Mouse (Mus musculus) intestine, postnatal 0 days (tissue): ENCODE data around the gene Srpk2. TPM values are rescaled to one million over a fixed set of nuclear protein-coding genes. Genes with fewer than 3 reads are reported as not detected.
A peak's percentile ranks its signal among the peaks of the same experiment; 100 is the strongest.

ENCODE experiments used
- ATAC-seq: fragments of 200-750 bp; cut with Nextera tagmentation; 2 replicates; pipeline ENCODE4 v1.8.0; 2017; ENCODE audit warnings: mild to moderate bottlenecking, moderate TSS enrichment, moderate library complexity
- H3K27ac ChIP-seq: fragments of 300-500 bp; sonication (generic); 2 replicates; pipeline ENCODE4 v1.5.1; 2014; ENCODE audit warnings: mild to moderate bottlenecking, low read depth, low read length, moderate library complexity
- H3K27me3 ChIP-seq: fragments of 300-500 bp; sonication (generic); replicated peaks from 2 replicates; pipeline ENCODE4 v1.6.1; 2014; ENCODE audit warnings: low read length, mixed read lengths; ENCODE audit not compliant: control insufficient read depth, insufficient read depth
- H3K36me3 ChIP-seq: fragments of 300-500 bp; sonication (generic); 2 replicates; pipeline ENCODE4 v1.6.1; 2014; ENCODE audit warnings: mild to moderate bottlenecking, moderate library complexity; ENCODE audit not compliant: control insufficient read depth, insufficient read depth
- H3K4me1 ChIP-seq: fragments of 300-500 bp; sonication (generic); replicated peaks from 2 replicates; pipeline ENCODE4 v1.6.1; 2014; ENCODE audit warnings: antibody characterized with exemption, low read length, mixed read lengths; ENCODE audit not compliant: control insufficient read depth, insufficient read depth
- H3K4me2 ChIP-seq: fragments of 300-500 bp; sonication (generic); replicated peaks from 2 replicates; pipeline ENCODE4 v1.6.1; 2014; ENCODE audit warnings: low read depth, mild to moderate bottlenecking, moderate library complexity
- H3K4me3 ChIP-seq: fragments of 300-500 bp; sonication (generic); 2 replicates; pipeline ENCODE4 v1.5.1; 2014; ENCODE audit warnings: low read depth, low read length
- H3K9ac ChIP-seq: fragments of 300-500 bp; sonication (generic); 2 replicates; pipeline ENCODE4 v1.6.1; 2014; ENCODE audit warnings: mild to moderate bottlenecking, low read depth, low read length
- H3K9me3 ChIP-seq: fragments of 300-500 bp; sonication (generic); 2 replicates; pipeline ENCODE4 v1.6.1; 2016; ENCODE audit warnings: mixed run types; ENCODE audit not compliant: control insufficient read depth
- CTCF ChIP-seq: sonication (generic); IDR thresholded peaks from 2 replicates; pipeline ENCODE4 v1.5.1; 2016; ENCODE audit warnings: low read depth, mild to moderate bottlenecking, control low read depth, antibody characterized with exemption, moderate library complexity
- WGBS: fragments of 180-500 bp; shearing (Covaris S2); extraction: QIAGEN DNeasy Blood & Tissue Kit; methylation state at CpG from one replicate; pipeline ENCODE4 v1.1.7; 2014; 5-methylcytosine and 5-hydroxymethylcytosine counted together
- polyA plus RNA-seq: library from polyadenylated mRNA; unstranded; fragments of >200 nt; fragmentation: Nextera tagmentation; extraction: Ambion mirVana; gene quantifications from 2 replicates; pipeline ENCODE4 v1.2.1, GENCODE M21; 2015

Gene Srpk2
- polyA plus RNA-seq, 1 experiment from 2014 or later: 21.3 TPM

DNA sequence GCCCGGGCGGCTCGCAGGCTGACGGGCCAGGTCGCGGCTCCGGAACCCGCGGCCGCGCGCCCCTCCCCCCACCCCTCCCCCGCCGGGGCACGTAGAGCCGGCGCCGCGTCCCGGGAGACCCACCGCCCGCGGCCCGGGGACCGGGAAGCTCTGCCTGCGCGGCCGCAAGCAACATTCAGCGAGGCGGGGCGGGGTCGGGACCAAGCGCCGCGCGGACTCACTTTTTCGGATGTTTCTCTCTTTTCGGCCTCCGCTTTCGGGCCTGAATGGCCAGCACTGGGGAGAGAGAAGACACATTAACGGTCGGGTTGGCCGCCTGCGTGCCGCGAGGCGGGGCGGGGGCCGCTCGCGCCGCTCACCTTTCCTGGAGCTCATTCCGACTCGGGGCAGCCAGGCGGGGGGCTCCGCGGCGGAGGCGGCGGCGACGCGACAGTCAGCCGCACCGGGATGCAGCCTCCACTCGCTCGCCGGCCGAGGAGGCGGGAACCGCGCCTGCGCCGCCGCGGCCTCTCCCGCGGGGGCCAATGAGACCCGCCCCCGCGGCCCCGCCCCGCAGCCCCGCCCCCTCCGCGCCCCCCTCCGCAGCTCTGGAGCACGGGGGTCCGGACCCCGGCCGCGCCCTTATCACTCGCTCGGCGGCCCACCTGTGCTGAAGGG, 8.8 kb downstream of the Srpk2 start:
- H3K27me3 ChIP-seq: no peaks in the 10 kb centered on the region
- under 1% methylated on average over 70 of the region's 95 CpGs for WGBS
- no peaks in the 10 kb centered on the region for H3K9me3 ChIP-seq
- H3K4me2 ChIP-seq: peak overlapping the region; percentile 100
- ATAC-seq: peak; percentile 54
- H3K9ac ChIP-seq: peak overlapping the region; percentile 53
- no peaks in the 10 kb centered on the region for H3K4me1 ChIP-seq
- H3K36me3 ChIP-seq: no peaks in the 10 kb centered on the region
- no peak overlapping the region for H3K27ac ChIP-seq
- TF ChIP-seq CTCF: no peak
- peak overlapping the region; percentile 87 for H3K4me3 ChIP-seq

DNA sequence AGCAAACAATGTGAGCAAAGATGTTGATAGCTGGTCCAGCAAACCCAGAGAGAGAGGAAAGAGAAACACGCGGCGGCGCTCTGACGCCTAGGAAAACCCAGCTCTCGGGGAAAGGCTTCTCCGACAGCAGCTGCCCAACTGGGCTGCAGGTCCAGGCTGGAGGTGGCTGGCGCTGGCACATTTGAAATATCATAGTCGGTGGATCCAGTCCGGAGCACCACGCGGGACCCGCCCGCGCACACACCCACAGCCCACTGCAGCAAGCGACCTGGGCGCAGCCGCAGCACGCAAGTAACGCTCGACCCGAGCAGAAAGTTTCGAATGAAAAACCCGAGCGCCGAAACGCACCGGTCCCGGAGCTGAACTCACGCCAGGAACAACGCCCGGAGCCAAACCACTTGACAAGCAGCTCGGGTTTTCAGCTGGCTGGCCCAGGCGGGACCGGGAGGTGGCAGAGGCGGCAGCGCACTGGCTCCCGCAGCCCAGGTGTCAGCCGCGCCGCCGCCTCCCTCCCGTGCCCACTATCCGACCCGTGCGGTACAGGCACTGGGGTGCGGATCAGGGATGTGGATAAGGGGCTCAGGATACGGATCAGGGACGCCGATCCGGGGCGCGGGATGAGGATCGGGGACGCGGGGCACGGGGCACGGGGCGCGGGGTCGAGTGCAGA, 9.5 kb downstream of the Srpk2 start:
- peak; percentile 41 for ATAC-seq
- peak overlapping the region; percentile 100 for H3K4me2 ChIP-seq
- WGBS: under 1% methylated on average over 61 of the region's 61 CpGs
- peak overlapping the region; percentile 87 for H3K4me3 ChIP-seq
- no peaks in the 10 kb centered on the region for H3K36me3 ChIP-seq
- H3K4me1 ChIP-seq: no peaks in the 10 kb centered on the region
- TF ChIP-seq CTCF: peak; percentile 48
- no peaks in the 10 kb centered on the region for H3K9me3 ChIP-seq
- H3K27ac ChIP-seq: no peak overlapping the region
- no peaks in the 10 kb centered on the region for H3K27me3 ChIP-seq
- H3K9ac ChIP-seq: peak overlapping the region; percentile 53

DNA sequence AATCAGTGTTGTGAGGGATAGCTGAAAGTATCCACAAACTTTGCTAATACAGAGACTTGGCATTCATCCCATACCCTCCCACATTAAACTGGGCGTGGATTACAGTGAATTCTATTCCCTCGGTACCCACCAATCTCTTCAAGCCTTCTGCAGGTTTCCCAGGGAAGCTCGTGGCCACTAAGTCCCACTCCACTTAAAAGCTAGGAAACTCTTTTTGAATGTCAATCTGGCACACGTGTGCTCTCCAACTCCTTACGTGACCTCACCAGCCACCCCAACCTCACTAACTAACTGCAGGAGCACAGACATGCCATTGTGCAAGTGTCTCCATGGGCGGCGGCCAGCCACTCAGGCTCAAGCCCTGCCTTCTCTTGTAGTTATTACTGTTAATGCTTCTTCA, 12.3 kb downstream of the Srpk2 start:
- H3K27me3 ChIP-seq: no peaks in the 10 kb centered on the region
- no peak for ATAC-seq

DNA sequence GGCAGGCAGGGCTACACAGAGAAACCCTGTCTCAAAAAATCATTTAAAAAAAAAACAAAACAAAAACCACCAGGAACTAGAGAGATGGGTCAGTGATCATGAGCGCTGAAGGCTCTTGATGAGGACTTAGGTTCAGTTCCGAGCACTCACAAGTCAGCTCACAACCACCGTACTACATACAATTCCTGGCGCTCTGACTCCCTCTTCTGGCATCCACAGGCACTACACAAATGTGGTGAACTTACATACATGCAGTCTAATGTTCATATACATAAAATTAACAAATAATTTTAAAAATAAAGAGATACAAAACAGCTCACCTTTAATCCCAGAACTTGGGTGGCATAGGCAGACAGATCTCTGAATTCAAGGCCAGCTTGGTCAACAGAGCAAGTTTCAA, 13.5 kb downstream of the Srpk2 start:
- ATAC-seq: no peak
- WGBS: 91% methylated on average over 4 of the region's 4 CpGs
- H3K36me3 ChIP-seq: no peaks in the 10 kb centered on the region
- H3K27ac ChIP-seq: no peak overlapping the region
- no peak overlapping the region for H3K9ac ChIP-seq
- no peaks in the 10 kb centered on the region for H3K9me3 ChIP-seq
- H3K4me3 ChIP-seq: no peak overlapping the region
- no peak overlapping the region for H3K4me2 ChIP-seq
- peak; percentile 36 for TF ChIP-seq CTCF
- H3K4me1 ChIP-seq: no peaks in the 10 kb centered on the region
- H3K27me3 ChIP-seq: no peaks in the 10 kb centered on the region

More for the DNA sequence above, 12.3 kb downstream of the Srpk2 start:
- Histone ChIP-seq H3K9me3 (no peaks in the 10 kb centered on the region), H3K4me3 (no peak overlapping the region), H3K27ac (no peak overlapping the region), H3K36me3 (no peaks in the 10 kb centered on the region), H3K9ac (no peak overlapping the region), H3K4me1 (no peaks in the 10 kb centered on the region), H3K4me2 (no peak overlapping the region)
- TF ChIP-seq CTCF: no peak
- WGBS: 35% methylated on average over 7 of the region's 7 CpGs

DNA sequence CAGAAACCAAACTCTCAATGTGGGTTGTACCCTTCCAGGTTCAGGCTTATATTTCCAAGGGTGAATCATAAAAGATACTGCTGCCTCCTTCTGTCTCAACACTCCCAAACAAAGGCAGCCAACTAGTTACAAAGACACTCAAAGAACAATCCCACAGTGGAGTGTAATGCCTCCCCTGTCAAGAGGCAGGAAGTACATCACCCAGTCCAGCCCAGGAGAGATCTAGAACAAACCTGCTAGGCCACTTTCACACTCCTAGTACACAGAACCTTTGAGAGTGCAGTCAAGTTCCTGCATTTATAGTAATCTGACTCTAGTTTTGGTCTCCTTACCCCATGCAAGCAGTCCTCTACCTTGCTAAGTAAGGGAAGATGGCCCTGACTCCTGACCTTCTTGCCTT, 18.5 kb downstream of the Srpk2 start:
- no peaks in the 10 kb centered on the region for H3K9me3 ChIP-seq
- no peak overlapping the region for H3K27ac ChIP-seq
- no peaks in the 10 kb centered on the region for H3K4me1 ChIP-seq
- ATAC-seq: no peak
- no peak overlapping the region for H3K4me2 ChIP-seq
- H3K27me3 ChIP-seq: no peaks in the 10 kb centered on the region
- TF ChIP-seq CTCF: 0 out of 2 replicates have a peak, but pooled peaks have one; percentile 3
- H3K9ac ChIP-seq: no peak overlapping the region
- no peak overlapping the region for H3K4me3 ChIP-seq
- H3K36me3 ChIP-seq: no peaks in the 10 kb centered on the region

DNA sequence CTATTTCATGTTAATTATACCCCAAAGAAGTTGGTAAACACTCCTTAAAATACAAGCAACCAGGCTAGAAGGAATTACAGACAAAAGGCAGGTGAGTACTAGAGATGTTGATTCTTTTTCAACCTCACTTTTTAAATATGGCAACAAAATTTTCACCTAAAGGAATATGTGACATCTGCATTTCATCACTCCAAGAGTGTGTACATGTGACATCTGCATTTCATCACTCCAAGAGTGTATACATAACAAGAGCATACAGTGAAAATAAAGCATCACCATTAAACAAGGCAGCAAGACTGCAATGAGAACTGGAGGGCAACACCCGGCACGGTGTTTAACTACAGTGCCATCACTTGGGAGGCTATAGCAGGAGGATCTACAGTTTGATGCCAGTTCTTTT, 23.2 kb downstream of the Srpk2 start:
- Histone ChIP-seq H3K4me1 (no peaks in the 10 kb centered on the region), H3K36me3 (no peaks in the 10 kb centered on the region), H3K9me3 (no peaks in the 10 kb centered on the region), H3K27me3 (no peaks in the 10 kb centered on the region), H3K4me3 (no peak overlapping the region), H3K4me2 (no peak overlapping the region), H3K9ac (no peak overlapping the region), H3K27ac (no peak overlapping the region)
- 62% methylated on average over 2 of the region's 2 CpGs for WGBS
- no peak for TF ChIP-seq CTCF
- ATAC-seq: no peak
